Mouse (Mus musculus) small intestine, adult 2 months (tissue): ENCODE measurements around the gene Cacna1c. TPM values are rescaled to one million over a fixed set of nuclear protein-coding genes. Genes with fewer than 3 reads are reported as not detected.

Experiments used
- H3K27ac ChIP-seq: fragments of 200-500 bp; 2 replicates; pipeline ENCODE4 v1.5.1; 2012; ENCODE audit warnings: low read depth, low read length, control low read depth, inconsistent platforms; ENCODE audit not compliant: insufficient read depth
- H3K27me3 ChIP-seq: fragments of 200-500 bp; 2 replicates; pipeline ENCODE4 v1.6.1; 2012; ENCODE audit warnings: mild to moderate bottlenecking, moderate library complexity, low read length, inconsistent platforms; ENCODE audit not compliant: control insufficient read depth, insufficient read depth
- H3K36me3 ChIP-seq: fragments of 200-500 bp; 2 replicates; pipeline ENCODE4 v1.6.1; 2012; ENCODE audit warnings: mild to moderate bottlenecking, low read length, control low read depth, inconsistent platforms; ENCODE audit not compliant: control insufficient read depth, insufficient read depth
- H3K4me1 ChIP-seq: fragments of 200-500 bp; 2 replicates; pipeline ENCODE4 v1.6.1; 2012; ENCODE audit warnings: low read length, inconsistent platforms, mixed read lengths; ENCODE audit not compliant: control insufficient read depth, insufficient read depth, insufficient read length
- H3K4me3 ChIP-seq: fragments of 200-500 bp; 2 replicates; pipeline ENCODE4 v1.5.1; 2012; ENCODE audit warnings: low read depth, mild to moderate bottlenecking, control low read depth, inconsistent platforms, low read length, moderate library complexity
- CTCF ChIP-seq: fragments of 200-500 bp; IDR thresholded peaks from 2 replicates; pipeline ENCODE4 v1.5.1; 2012; ENCODE audit warnings: low read depth, mild to moderate bottlenecking, control low read depth, inconsistent platforms, low read length, moderate library complexity, mixed read lengths; ENCODE audit not compliant: insufficient replicate concordance, insufficient read length; ENCODE audit errors: extremely low read depth
- POLR2A ChIP-seq: fragments of 200-500 bp; IDR thresholded peaks from 2 replicates; pipeline ENCODE4 v1.6.1; 2012; ENCODE audit warnings: low read depth, mild to moderate bottlenecking, control low read depth, inconsistent platforms, low read length, moderate library complexity
- WGBS: fragments of 180-500 bp; shearing (Covaris S2); methylation state at CpG from one replicate; pipeline ENCODE4 v1.1.7; 2018; 5-methylcytosine and 5-hydroxymethylcytosine counted together
- polyA plus RNA-seq: library from polyadenylated mRNA; depleted of rRNA; stranded (reverse); fragments of >200 nt; gene quantifications from 2 replicates; pipeline ENCODE4 v1.2.3, GENCODE M21; 2012

Cacna1c gene
- polyA plus RNA-seq, 1 experiment, result 2.6 TPM

GRCm38 (mm10) chr6:119139561-119139960, 56.7 kb downstream of the Cacna1c start:
- Histone ChIP-seq H3K4me1 (peaks cover 7% of the 10 kb centered on the region; the same call in 1 of the 2 replicates), H3K36me3 (no peaks in the 10 kb centered on the region), H3K27ac (no peak overlapping the region), H3K4me3 (no peak overlapping the region), H3K27me3 (no peaks in the 10 kb centered on the region)
- WGBS, result 9% methylated on average over 7 of the region's 7 CpGs
- TF ChIP-seq POLR2A, result no peak
- no peak for TF ChIP-seq CTCF

DNA sequence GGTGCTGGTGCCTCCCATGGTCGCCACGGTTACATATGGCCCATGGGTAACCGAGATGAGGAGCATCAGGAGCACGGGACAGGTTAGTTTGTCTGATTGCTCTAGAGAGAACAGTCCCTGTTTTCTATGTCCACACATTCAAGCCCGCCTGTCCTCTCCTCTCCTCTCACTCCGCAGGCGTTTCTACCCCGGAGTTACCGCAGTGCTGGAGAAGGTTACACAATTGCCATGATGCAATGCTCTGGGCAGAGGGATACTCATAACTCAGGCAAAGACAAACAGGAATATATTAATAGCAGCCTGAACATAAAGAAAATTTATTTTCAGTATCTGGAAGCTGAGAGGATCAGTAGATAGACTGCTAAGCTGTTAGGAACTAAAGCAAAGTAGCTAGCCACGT, 58.5 kb downstream of the Cacna1c start:
- no peak for TF ChIP-seq POLR2A
- TF ChIP-seq CTCF, result no peak
- H3K4me1 ChIP-seq, result peaks cover 7% of the 10 kb centered on the region; the same call in 1 of the 2 replicates
- no peak overlapping the region for H3K27ac ChIP-seq
- H3K27me3 ChIP-seq, result no peaks in the 10 kb centered on the region
- H3K4me3 ChIP-seq, result no peak overlapping the region
- 74% methylated on average over 10 of the region's 10 CpGs for WGBS
- no peaks in the 10 kb centered on the region for H3K36me3 ChIP-seq

GRCm38 (mm10) chr6:119132863-119133262, 63.4 kb downstream of the Cacna1c start:
- TF ChIP-seq POLR2A (no peak), CTCF (no peak)
- no peaks in the 10 kb centered on the region for H3K4me1 ChIP-seq
- WGBS, result 84% methylated on average over 4 of the region's 4 CpGs
- no peaks in the 10 kb centered on the region for H3K27me3 ChIP-seq
- H3K4me3 ChIP-seq, result no peak overlapping the region
- H3K27ac ChIP-seq, result no peak overlapping the region
- no peaks in the 10 kb centered on the region for H3K36me3 ChIP-seq

GRCm38 (mm10) chr6:119132111-119132735, 64.0 kb downstream of the Cacna1c start:
- TF ChIP-seq CTCF (no peak), POLR2A (no peak)
- no peaks in the 10 kb centered on the region for H3K36me3 ChIP-seq
- H3K4me3 ChIP-seq, result no peak overlapping the region
- no peak overlapping the region for H3K27ac ChIP-seq
- no peaks in the 10 kb centered on the region for H3K4me1 ChIP-seq
- H3K27me3 ChIP-seq, result no peaks in the 10 kb centered on the region
- 80% methylated on average over 8 of the region's 8 CpGs for WGBS

- Histone ChIP-seq H3K4me1 (no peaks in the 10 kb centered on the region), H3K27ac (no peak overlapping the region), H3K27me3 (no peaks in the 10 kb centered on the region), H3K4me3 (no peak overlapping the region), H3K36me3 (no peaks in the 10 kb centered on the region)
- 70% methylated on average over 5 of the region's 5 CpGs for WGBS
- TF ChIP-seq POLR2A, result no peak
- peak; percentile 66; the same call in 1 of the 2 replicates for TF ChIP-seq CTCF
Observed at GRCm38 (mm10) chr6:119129664-119130063, 66.6 kb downstream of the Cacna1c start.

GRCm38 (mm10) chr6:119128521-119128920, 67.7 kb downstream of the Cacna1c start:
- Histone ChIP-seq H3K27ac (no peak overlapping the region), H3K4me3 (no peak overlapping the region), H3K27me3 (no peaks in the 10 kb centered on the region), H3K4me1 (no peaks in the 10 kb centered on the region), H3K36me3 (no peaks in the 10 kb centered on the region)
- TF ChIP-seq POLR2A, result no peak
- TF ChIP-seq CTCF, result no peak
- 82% methylated on average over 8 of the region's 8 CpGs for whole genome bisulfite sequencing

GRCm38 (mm10) chr6:119128076-119128475, 68.1 kb downstream of the Cacna1c start:
- H3K27ac ChIP-seq, result no peak overlapping the region
- no peaks in the 10 kb centered on the region for H3K27me3 ChIP-seq
- WGBS, result 61% methylated on average over 1 of the region's 1 CpGs
- no peaks in the 10 kb centered on the region for H3K4me1 ChIP-seq
- no peak for TF ChIP-seq POLR2A
- TF ChIP-seq CTCF, result no peak
- H3K36me3 ChIP-seq, result no peaks in the 10 kb centered on the region
- no peak overlapping the region for H3K4me3 ChIP-seq
